Mouse (Mus musculus) heart, adult 2 months (tissue): Measurements from ENCODE around the gene Zdhhc23.

Experiments used
- CTCF ChIP-seq: fragments of 200-600 bp; IDR thresholded peaks from 2 replicates; pipeline ENCODE4 v1.8.1; 2022; ENCODE audit warnings: antibody characterized with exemption, mild to moderate bottlenecking, moderate library complexity
- EP300 ChIP-seq: fragments of 200-500 bp; IDR thresholded peaks from 2 replicates; pipeline ENCODE4 v1.6.1; 2011; ENCODE audit warnings: low read depth, low read length, control low read depth; ENCODE audit not compliant: insufficient read depth
- POLR2A ChIP-seq: fragments of 200-500 bp; IDR thresholded peaks from 2 replicates; pipeline ENCODE4 v1.6.1; 2011; ENCODE audit warnings: mild to moderate bottlenecking, low read depth, low read length, control low read depth; ENCODE audit not compliant: insufficient read depth

DNA sequence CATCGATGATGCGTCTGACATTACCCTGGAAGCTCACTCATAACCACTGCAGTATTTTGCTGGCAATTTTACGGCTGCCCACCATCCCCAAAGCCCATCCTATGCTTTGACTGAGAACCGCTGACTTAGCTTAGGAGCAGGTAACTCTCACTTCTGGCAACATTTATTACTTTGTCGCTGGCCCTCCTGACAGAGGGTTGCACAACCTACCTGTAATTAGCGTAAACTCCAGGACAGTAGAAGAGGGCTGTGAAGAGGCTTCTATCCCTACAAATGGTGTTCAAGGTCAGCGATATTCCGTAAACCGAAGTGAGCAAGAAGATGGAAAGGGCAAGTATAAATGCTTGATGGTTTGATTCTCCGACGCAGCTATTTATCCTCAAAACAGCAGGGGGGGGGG, 8.4 kb downstream of the Zdhhc23 start:
- TF ChIP-seq CTCF (no peak), POLR2A (no peak), EP300 (no peak)
